Mouse (Mus musculus) common myeloid progenitor, adult 5-6 weeks (primary cell): ENCODE measurements around the gene Gal. TPM values are rescaled to one million over a fixed set of nuclear protein-coding genes. Genes with fewer than 3 reads are reported as not detected.
A peak's percentile ranks its signal among the peaks of the same experiment; 100 is the strongest.

ENCODE experiments used
- ATAC-seq: replicated peaks from 2 replicates; pipeline ENCODE4 v1.8.0; 2016; ENCODE audit warnings: low read depth, mild to moderate bottlenecking, moderate TSS enrichment, inconsistent platforms; ENCODE audit not compliant: poor library complexity, severe bottlenecking
- total RNA-seq: library from RNA; stranded (forward); fragments of 200-1000, 187-1606 nt; gene quantifications from 2 replicates; pipeline ENCODE4 v1.2.3, GENCODE M21; 2017

Gene Gal
- total RNA-seq, 1 experiment from 2014 or later = not detected

GRCm38 (mm10) chr19:3422981-3423380, 8.6 kb upstream of the Gal start:
- ATAC-seq = peak; percentile 82

- no peak for ATAC-seq
Observed at GRCm38 (mm10) chr19:3422488-3422887, 8.1 kb upstream of the Gal start.

- no peak for ATAC-seq
Observed at GRCm38 (mm10) chr19:3419251-3419650, 4.9 kb upstream of the Gal start.

GRCm38 (mm10) chr19:3405531-3406281, 8.6 kb downstream of the Gal start:
- ATAC-seq = no peak

- no peak for ATAC-seq
Observed at GRCm38 (mm10) chr19:3404030-3404429, 10.3 kb downstream of the Gal start.

GRCm38 (mm10) chr19:3402390-3402789, 12.0 kb downstream of the Gal start:
- no peak for ATAC-seq

- 0 out of 2 replicates have a peak, but pooled peaks have one; percentile 17 for ATAC-seq
Observed at GRCm38 (mm10) chr19:3401943-3402342, 12.4 kb downstream of the Gal start.

GRCm38 (mm10) chr19:3401504-3401903, 12.8 kb downstream of the Gal start:
- peak; percentile 30; the same call in 1 of the 2 replicates for ATAC-seq

- no peak for ATAC-seq
Observed at GRCm38 (mm10) chr19:3400057-3400456, 14.3 kb downstream of the Gal start.

- ATAC-seq = no peak
Observed at GRCm38 (mm10) chr19:3394216-3394615, 20.1 kb downstream of the Gal start.

GRCm38 (mm10) chr19:3392384-3392783, 22.0 kb downstream of the Gal start:
- peak; percentile 13; the same call in 1 of the 2 replicates for ATAC-seq

GRCm38 (mm10) chr19:3389089-3389488, 25.3 kb downstream of the Gal start:
- ATAC-seq = peak; percentile 87

- ATAC-seq = peak; percentile 73
Observed at GRCm38 (mm10) chr19:3388629-3389057, 25.7 kb downstream of the Gal start, which contains the start of gene Tesmin. Gene Tesmin, plus strand, starts transcription at chr19:3388857.

- ATAC-seq = no peak
Observed at GRCm38 (mm10) chr19:3388061-3388460, 26.3 kb downstream of the Gal start.

- ATAC-seq = peak; percentile 65
Observed at GRCm38 (mm10) chr19:3378614-3379013, 35.7 kb downstream of the Gal start.

- peak; percentile 69 for ATAC-seq
Observed at GRCm38 (mm10) chr19:3376966-3377715, 37.2 kb downstream of the Gal start.

- no peak for ATAC-seq
Observed at GRCm38 (mm10) chr19:3375945-3376495, 38.3 kb downstream of the Gal start.

- no peak for ATAC-seq
Observed at GRCm38 (mm10) chr19:3374028-3374427, 40.3 kb downstream of the Gal start.

GRCm38 (mm10) chr19:3373380-3373779, 41.0 kb downstream of the Gal start:
- ATAC-seq = no peak

GRCm38 (mm10) chr19:3368276-3368675, 46.1 kb downstream of the Gal start:
- no peak for ATAC-seq

GRCm38 (mm10) chr19:3365089-3365488, 49.3 kb downstream of the Gal start:
- ATAC-seq = no peak
